Mouse (Mus musculus) heart, postnatal 0 days (tissue): ENCODE results near the gene Grid1.

ENCODE experiments used
- CTCF ChIP-seq: IDR thresholded peaks from 2 replicates; pipeline ENCODE4 v1.5.1; 2016; ENCODE audit warnings: antibody characterized with exemption, control low read depth, low read depth
- EP300 ChIP-seq: IDR thresholded peaks from 2 replicates; pipeline ENCODE4 v1.6.1; 2016; ENCODE audit warnings: antibody characterized with exemption, low read depth

DNA sequence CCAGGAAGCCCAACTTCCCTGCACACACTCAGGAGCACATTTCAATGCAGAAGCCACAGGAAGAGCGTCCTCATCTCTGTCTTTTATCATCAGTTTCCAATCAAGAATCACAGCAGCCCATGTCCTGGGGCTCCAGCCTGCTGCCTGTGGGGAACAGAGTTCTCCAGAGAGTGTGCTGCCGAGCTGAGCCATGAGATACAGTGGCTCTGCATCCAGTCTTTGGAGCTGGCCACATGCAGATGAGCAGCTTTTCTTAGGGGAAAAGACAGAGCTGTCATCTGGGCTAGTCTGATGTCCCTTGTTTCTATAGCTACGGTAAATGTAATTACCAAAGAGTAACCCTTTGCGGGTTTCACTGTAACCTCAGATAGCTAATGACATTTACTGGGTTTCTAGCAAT lies 83.9 kb downstream of the Grid1 start:
- TF ChIP-seq CTCF (no peak), EP300 (no peak)
